ENCODE assay signal across 8 mouse cellular contexts in the genomic region with DNA sequence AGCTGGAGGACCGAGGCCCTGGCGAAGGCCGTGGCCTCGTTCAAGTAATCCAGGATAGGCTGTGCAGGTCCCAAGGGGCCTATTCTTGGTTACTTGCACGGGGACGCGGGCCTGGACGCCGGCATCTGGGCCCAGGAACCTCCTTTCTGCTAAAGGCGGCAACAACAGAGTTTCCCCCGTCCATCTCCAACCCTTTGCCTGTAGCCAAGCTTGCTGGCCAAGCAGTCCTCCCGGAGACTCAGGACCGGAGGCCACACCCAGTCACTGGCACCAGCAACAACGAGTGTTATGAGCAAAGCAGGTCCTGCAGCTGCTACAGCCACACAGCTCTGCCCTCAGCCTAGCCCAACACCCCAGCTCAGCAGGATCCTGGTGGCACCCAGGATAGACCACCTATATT. TPM values are rescaled to one million over a fixed set of nuclear protein-coding genes. Genes with fewer than 3 reads are reported as not detected.
A peak's percentile ranks its signal among the peaks of the same experiment; 100 is the strongest.
DNase-seq lines count a peak whose midpoint lies in the region; TF ChIP-seq lines count a peak whose summit lies in the region.

No protein-coding gene starts in this region.

- no peak for TF ChIP-seq CTCF in left cerebral cortex, adult 2 months (IDR thresholded peaks at IDR 0.05)
- no peak for TF ChIP-seq CTCF in gastrocnemius, adult 2 months (IDR thresholded peaks at IDR 0.05)
- no peak for TF ChIP-seq CTCF in kidney, adult 2 months (conservative IDR thresholded peaks at IDR 0.05; ENCODE audit: insufficient read depth, insufficient read length, low read depth, low read length)

- no peaks in the 10 kb centered on the region for H3K79me2 ChIP-seq in myocyte (ENCODE audit: control insufficient read depth, insufficient read depth)

- no peaks in the 10 kb centered on the region for H3K27me3 ChIP-seq in kidney, adult 2 months (replicated peaks; ENCODE audit: control insufficient read depth, insufficient read depth, low read length)
- H3K27me3 ChIP-seq in myocyte (ENCODE audit: control insufficient read depth, insufficient read depth, insufficient read length) = no peaks in the 10 kb centered on the region

- H3K4me3 ChIP-seq in left cerebral cortex, adult 2 months = no peak overlapping the region
- peak overlapping the region; percentile 63 for H3K4me3 ChIP-seq in gastrocnemius, adult 2 months
- no peak overlapping the region for H3K4me3 ChIP-seq in kidney, adult 2 months (ENCODE audit: insufficient read depth, low read depth, low read length)
- H3K4me3 ChIP-seq in myocyte = no peak overlapping the region

- peaks cover 9% of the 10 kb centered on the region; the same call in 1 of the 2 replicates for H3K4me1 ChIP-seq in kidney, adult 2 months (ENCODE audit: control insufficient read depth, insufficient read depth, low read length)

- H3K36me3 ChIP-seq in kidney, adult 2 months (ENCODE audit: control insufficient read depth, insufficient read depth, low read length) = no peaks in the 10 kb centered on the region
- H3K36me3 ChIP-seq in myocyte (ENCODE audit: control insufficient read depth, insufficient read depth) = no peaks in the 10 kb centered on the region

- H3ac ChIP-seq in myocyte (ENCODE audit: control insufficient read depth, insufficient read length) = no peak overlapping the region

- intact Hi-C loops in left cerebral cortex, adult 2 months (cut with DNase I) = no loop called here
- intact Hi-C loops in gastrocnemius, adult 2 months (cut with DNase I) = loop anchor here (2.0 to 5.0 kb wide), 2 partner anchors 35 to 59 kb away; no protein-coding TSS in a partner anchor

- TF ChIP-seq POLR2A in kidney, adult 2 months (IDR thresholded peaks at IDR 0.05; ENCODE audit: low read depth, low read length) = no peak
- no peak for TF ChIP-seq POLR2A in myocyte (IDR thresholded peaks at IDR 0.05; ENCODE audit: insufficient read length, low read depth)

- H3K4me2 ChIP-seq in myocyte (ENCODE audit: low read depth) = no peak overlapping the region

- WGBS in kidney, adult 2 months = 66% methylated on average over 14 of the region's 14 CpGs

- peak overlapping the region; percentile 82 for H3K27ac ChIP-seq in left cerebral cortex, adult 2 months
- H3K27ac ChIP-seq in gastrocnemius, adult 2 months = peak overlapping the region; percentile 87
- H3K27ac ChIP-seq in kidney, adult 2 months (ENCODE audit: insufficient read depth, low read depth, low read length) = peak overlapping the region; percentile 54

- no peak for DNase-seq in left cerebral cortex, adult 2 months (ENCODE audit: extremely low spot score in 1 of 2, low spot score in 2 of 2)
- DNase-seq in left cerebral cortex, adult 11 months (ENCODE audit: low spot score) = no peak
- peak; percentile 89 for DNase-seq in gastrocnemius, adult 2 months
- DNase-seq in kidney, adult 2 months = peak; percentile 73
- no peak for DNase-seq in layer of hippocampus, adult 8-10 months (ENCODE audit: low spot score in 2 of 2)
- DNase-seq in frontal cortex, postnatal 10 days (ENCODE audit: low spot score in 2 of 2) = no peak
- DNase-seq in right cerebral cortex, postnatal 10 days (ENCODE audit: low spot score in 2 of 2) = no peak

TF ChIP-seq in myocyte, 11 proteins besides CTCF, POLR2A, EP300 and RAD21:
- TF ChIP-seq CEBPB (IDR thresholded peaks at IDR 0.05; ENCODE audit: insufficient read depth, poor library complexity, severe bottlenecking) (no peak), USF1 (IDR thresholded peaks at IDR 0.05; ENCODE audit: low read depth) (no peak), REST (IDR thresholded peaks at IDR 0.05; ENCODE audit: insufficient read depth, insufficient read length) (no peak), TCF12 (IDR thresholded peaks at IDR 0.05; ENCODE audit: insufficient read depth, poor library complexity, severe bottlenecking) (no peak), MYOG (IDR thresholded peaks at IDR 0.05; ENCODE audit: control insufficient read depth in 1 of 3, insufficient read depth in 1 of 3, insufficient read length in 2 of 3, low read depth in 2 of 3) (peak in 1 of 3 experiments; percentile 28), SRF (IDR thresholded peaks at IDR 0.05; ENCODE audit: control insufficient read depth, insufficient read length, low read depth) (no peak), MYOD1 (IDR thresholded peaks at IDR 0.05; ENCODE audit: control insufficient read depth in 1 of 3, insufficient read length in 2 of 3, low read depth in 2 of 3) (peak in 2 of 3 experiments; percentile 58 to 76), TCF3 (IDR thresholded peaks at IDR 0.05; ENCODE audit: insufficient read length, low read depth) (no peak)

RNA-seq across cellular contexts. Expression of gene Vill, which starts 20.8 kb away (rescaled TPM):
- total RNA-seq in left cerebral cortex, adult 2 months (2021) = 1 to 10 TPM; 8.3 to 8.9 TPM
- total RNA-seq in gastrocnemius, adult 2 months (2021) = under 1 TPM in 1 of 2 experiments, not detected in 1; 0.45 TPM
- 48.5 and 73.9 TPM in 2 replicates for polyA plus RNA-seq in kidney, adult 2 months (2012; rRNA removed)
- 1.4 TPM for polyA plus RNA-seq in myocyte (2012; fragmentation: generic; extraction: Trizol)
- 1 to 10 TPM in 3 of 4 experiments, under 1 TPM in 1; 0.99 to 4.4 (median 3.1) TPM for total RNA-seq in layer of hippocampus, adult 8-10 months (2022)

Comparison
In these comparisons a context has a peak if more than half of its experiments do, and no peak if none do; other contexts are left out.
1. DNase-seq: peak in gastrocnemius, adult 2 months (single experiment) and kidney, adult 2 months (single experiment); none in left cerebral cortex, adult 2 months (0 of 2), left cerebral cortex, adult 11 months (single experiment), layer of hippocampus, adult 8-10 months (0 of 2), frontal cortex, postnatal 10 days (0 of 2) and right cerebral cortex, postnatal 10 days (0 of 2).
2. Peak in every context shown above with its lines, with median percentiles within 50 percentile points of each other: H3K27ac ChIP-seq.